Mouse (Mus musculus): Measurements from ENCODE around the gene Col5a1. TPM values are rescaled to one million over a fixed set of nuclear protein-coding genes. Genes with fewer than 3 reads are reported as not detected.

Col5a1 gene
- total RNA-seq, 1 experiment from 2014 or later, result 76.7 TPM

Other genes starting within 250 kb of the Col5a1 start
- 46.5 and 62.1 TPM in 2 replicates for gene Rxra, start 210.0 kb upstream of the Col5a1 start, total RNA-seq (2021)
- 0.33 TPM in 1 of 2 replicates, not detected in the other for gene Fcnb, start 198.5 kb downstream of the Col5a1 start, total RNA-seq (2021)

Data from adrenal gland, postnatal 14 days (tissue).